Mouse (Mus musculus) G1E (cell line): Measurements from ENCODE around the gene Tpte. TPM values are rescaled to one million over a fixed set of nuclear protein-coding genes. Genes with fewer than 3 reads are reported as not detected.

Source experiments
- ATAC-seq: 2 replicates; pipeline ENCODE4 v1.8.0; 2016; ENCODE audit warnings: mild to moderate bottlenecking; ENCODE audit not compliant: insufficient number of reproducible peaks, poor library complexity, low FRiP score, severe bottlenecking; ENCODE audit errors: extremely low read depth
- DNase-seq: peaks from one replicate; pipeline ENCODE4 v3.0.0; 2012; ENCODE audit warnings: low spot score
- H3K27me3 ChIP-seq: 2 replicates; pipeline ENCODE4 v1.6.1; 2012; ENCODE audit warnings: mild to moderate bottlenecking, low read length, inconsistent platforms; ENCODE audit not compliant: insufficient read depth
- H3K36me3 ChIP-seq: replicated peaks from 2 replicates; pipeline ENCODE3; 2012; ENCODE audit warnings: mild to moderate bottlenecking, inconsistent platforms
- H3K4me1 ChIP-seq: 2 replicates; pipeline ENCODE4 v1.6.1; 2012; ENCODE audit warnings: low read depth, low read length, inconsistent platforms, mixed read lengths; ENCODE audit not compliant: insufficient read depth
- H3K4me3 ChIP-seq: 2 replicates; pipeline ENCODE4 v1.5.1; 2012; ENCODE audit warnings: low read depth, mild to moderate bottlenecking, inconsistent platforms, low read length, moderate library complexity, mixed read lengths
- H3K9me3 ChIP-seq: replicated peaks from 2 replicates; pipeline ENCODE4 v1.6.1; 2012; ENCODE audit warnings: inconsistent platforms
- CTCF ChIP-seq: IDR thresholded peaks from 2 replicates; pipeline ENCODE4 v1.5.1; 2012; ENCODE audit warnings: low read depth, low read length, inconsistent platforms, mixed read lengths
- GATA1 ChIP-seq: IDR thresholded peaks from 2 replicates; pipeline ENCODE4 v1.6.1; 2012; ENCODE audit warnings: borderline replicate concordance, low read length, inconsistent platforms, mixed read lengths
- GATA2 ChIP-seq: IDR thresholded peaks from 2 replicates; pipeline ENCODE4 v1.6.1; 2012; ENCODE audit warnings: low read depth, low read length, inconsistent platforms, borderline replicate concordance
- POLR2AphosphoS5 ChIP-seq: IDR thresholded peaks from 2 replicates; pipeline ENCODE4 v1.6.1; 2012; ENCODE audit warnings: low read depth, low read length, inconsistent platforms; ENCODE audit not compliant: insufficient replicate concordance
- TAL1 ChIP-seq: conservative IDR thresholded peaks from 2 replicates; pipeline ENCODE4 v1.6.1; 2012; ENCODE audit warnings: low read depth, low read length, inconsistent platforms, mixed read lengths
- polyA plus RNA-seq: library from polyadenylated mRNA; stranded (reverse); fragments of >175 nt; gene quantifications from 2 replicates; pipeline ENCODE4 v1.2.3, GENCODE M21; 2012
- total RNA-seq, 2 experiments: library from RNA; stranded (forward) in 1 of 2; stranded (reverse) in 1 of 2; fragments of 200-1000 nt in 1 of 2; fragments of >200 nt in 1 of 2; fragmentation: Nextera tagmentation in 1 of 2; gene quantifications; 2 replicates each; pipeline ENCODE4 v1.2.3; 2014 to 2017

Gene Tpte
- total and polyA plus RNA-seq, 3 experiments, result 0.05 TPM; not detected in 2

GRCm38 (mm10) chr8:22385158-22385557 lies 101.9 kb downstream of the Tpte start:
- ATAC-seq (no peak), DNase-seq (no peak)
- Histone ChIP-seq H3K9me3 (no peaks in the 10 kb centered on the region), H3K36me3 (peaks cover 96% of the 10 kb centered on the region), H3K4me1 (peaks cover 6% of the 10 kb centered on the region; the same call in 1 of the 2 replicates), H3K4me3 (no peak overlapping the region), H3K27me3 (no peaks in the 10 kb centered on the region)
- TF ChIP-seq POLR2AphosphoS5 (no peak), GATA2 (no peak), TAL1 (no peak), CTCF (no peak), GATA1 (no peak)

GRCm38 (mm10) chr8:22389874-22390273 lies 106.6 kb downstream of the Tpte start:
- peaks cover 89% of the 10 kb centered on the region for H3K36me3 ChIP-seq
- no peak for ATAC-seq
- H3K9me3 ChIP-seq, result no peaks in the 10 kb centered on the region
- no peak overlapping the region for H3K4me3 ChIP-seq
- peaks cover 30% of the 10 kb centered on the region for H3K4me1 ChIP-seq
- no peaks in the 10 kb centered on the region for H3K27me3 ChIP-seq
- no peak for DNase-seq
- TF ChIP-seq CTCF (no peak), TAL1 (no peak), POLR2AphosphoS5 (no peak), GATA1 (no peak), GATA2 (no peak)

- ATAC-seq (no peak), DNase-seq (no peak)
- TF ChIP-seq GATA2 (no peak), CTCF (no peak), GATA1 (no peak), TAL1 (no peak), POLR2AphosphoS5 (no peak)
- Histone ChIP-seq H3K4me1 (peaks cover 39% of the 10 kb centered on the region), H3K27me3 (no peaks in the 10 kb centered on the region), H3K36me3 (peaks cover 89% of the 10 kb centered on the region), H3K4me3 (no peak overlapping the region), H3K9me3 (no peaks in the 10 kb centered on the region)
Observed at GRCm38 (mm10) chr8:22390766-22391463, 107.7 kb downstream of the Tpte start.

GRCm38 (mm10) chr8:22394471-22394870 lies 111.2 kb downstream of the Tpte start:
- Histone ChIP-seq H3K36me3 (peaks cover 59% of the 10 kb centered on the region), H3K27me3 (no peaks in the 10 kb centered on the region), H3K4me3 (no peak overlapping the region; the same call in 1 of the 2 replicates), H3K9me3 (no peaks in the 10 kb centered on the region), H3K4me1 (peaks cover 63% of the 10 kb centered on the region)
- TF ChIP-seq GATA2 (peak; percentile 48; the same call in 1 of the 2 replicates), POLR2AphosphoS5 (no peak), GATA1 (no peak), TAL1 (peak; percentile 58), CTCF (no peak)
- peak; percentile 28 for DNase-seq
- ATAC-seq, result 0 out of 2 replicates have a peak, but pooled peaks have one; percentile 36

GRCm38 (mm10) chr8:22395256-22395655 lies 112.0 kb downstream of the Tpte start:
- H3K36me3 ChIP-seq, result peaks cover 52% of the 10 kb centered on the region
- no peak overlapping the region for H3K4me3 ChIP-seq
- H3K9me3 ChIP-seq, result no peaks in the 10 kb centered on the region
- no peaks in the 10 kb centered on the region for H3K27me3 ChIP-seq
- DNase-seq (no peak), ATAC-seq (no peak)
- peaks cover 62% of the 10 kb centered on the region for H3K4me1 ChIP-seq
- TF ChIP-seq GATA2, result no peak
- TF ChIP-seq TAL1, result no peak
- TF ChIP-seq GATA1, result no peak
- no peak for TF ChIP-seq CTCF
- no peak for TF ChIP-seq POLR2AphosphoS5

GRCm38 (mm10) chr8:22397811-22398141 lies 114.5 kb downstream of the Tpte start:
- Histone ChIP-seq H3K36me3 (peaks cover 39% of the 10 kb centered on the region), H3K9me3 (no peaks in the 10 kb centered on the region), H3K4me3 (peak overlapping the region; percentile 88), H3K27me3 (no peaks in the 10 kb centered on the region), H3K4me1 (peaks cover 63% of the 10 kb centered on the region)
- TF ChIP-seq POLR2AphosphoS5 (no peak), CTCF (no peak), GATA2 (no peak), TAL1 (no peak), GATA1 (no peak)
- ATAC-seq, result no peak
- peak; percentile 17 for DNase-seq
